Mouse (Mus musculus) midbrain, embryonic 14.5 days (tissue): Measurements from ENCODE around the gene Bckdk. TPM values are rescaled to one million over a fixed set of nuclear protein-coding genes. Genes with fewer than 3 reads are reported as not detected.
A peak's percentile ranks its signal among the peaks of the same experiment; 100 is the strongest.
"Not testable (repeated sequence)": the region's sequence is repeated elsewhere in the genome, so short reads cannot be mapped to it uniquely, and the experiment has no call there.

ENCODE experiments used
- ATAC-seq: fragments of 200-750 bp; cut with Nextera tagmentation; 2 replicates; pipeline ENCODE4 v1.8.0; 2017; ENCODE audit warnings: moderate number of reproducible peaks, moderate library complexity; ENCODE audit not compliant: low FRiP score, low TSS enrichment
- DNase-seq: peaks from one replicate; pipeline ENCODE4 v3.0.0-alpha.2; 2015
- H3K27ac ChIP-seq: fragments of 300-500 bp; sonication (generic); replicated peaks from 2 replicates; pipeline ENCODE4 v1.5.1; 2014; ENCODE audit warnings: mild to moderate bottlenecking, low read depth, low read length, moderate library complexity
- H3K27me3 ChIP-seq: fragments of 300-500 bp; sonication (generic); 2 replicates; pipeline ENCODE4 v1.6.1; 2014; ENCODE audit warnings: low read length, control low read depth, mixed read lengths; ENCODE audit not compliant: control insufficient read depth, insufficient read depth
- H3K36me3 ChIP-seq: fragments of 300-500 bp; sonication (generic); 2 replicates; pipeline ENCODE4 v1.6.1; 2014; ENCODE audit warnings: low read length, control low read depth; ENCODE audit not compliant: control insufficient read depth, insufficient read depth
- H3K4me1 ChIP-seq: fragments of 300-500 bp; sonication (generic); 2 replicates; pipeline ENCODE4 v1.6.1; 2014; ENCODE audit warnings: mild to moderate bottlenecking, antibody characterized with exemption, low read length, control low read depth; ENCODE audit not compliant: control insufficient read depth, insufficient read depth
- H3K4me2 ChIP-seq: fragments of 300-500 bp; sonication (generic); 2 replicates; pipeline ENCODE4 v1.6.1; 2014; ENCODE audit warnings: mild to moderate bottlenecking, low read length, moderate library complexity
- H3K4me3 ChIP-seq: fragments of 300-500 bp; sonication (generic); replicated peaks from 2 replicates; pipeline ENCODE4 v1.5.1; 2014; ENCODE audit warnings: low read depth, low read length
- H3K9ac ChIP-seq: fragments of 300-500 bp; sonication (generic); replicated peaks from 2 replicates; pipeline ENCODE4 v1.6.1; 2014; ENCODE audit warnings: mild to moderate bottlenecking, low read length, moderate library complexity
- H3K9me3 ChIP-seq: fragments of 300-500 bp; sonication (generic); 2 replicates; pipeline ENCODE4 v1.6.1; 2016; ENCODE audit warnings: low read length, control low read depth, mixed read lengths; ENCODE audit not compliant: control insufficient read depth
- WGBS: fragments of 180-500 bp; shearing (Covaris S2); extraction: QIAGEN DNeasy Blood & Tissue Kit; methylation state at CpG from one replicate; pipeline ENCODE4 v1.1.7; 2014; 5-methylcytosine and 5-hydroxymethylcytosine counted together
- polyA plus RNA-seq: library from polyadenylated mRNA; unstranded; fragments of >200 nt; fragmentation: Nextera tagmentation; extraction: Ambion mirVana; gene quantifications from 2 replicates; pipeline ENCODE4 v1.2.1, GENCODE M21; 2014

Gene Bckdk
- polyA plus RNA-seq, 1 experiment from 2014 or later = 77.3 TPM

GRCm38 (mm10) chr7:127930636-127931035 is 26.8 kb downstream of the Bckdk start:
- Histone ChIP-seq H3K4me3 (no peak overlapping the region), H3K27me3 (peaks cover 17% of the 10 kb centered on the region), H3K4me1 (0 out of 2 replicates have a peak, but pooled peaks cover 8% of the 10 kb centered on the region), H3K36me3 (peaks cover 19% of the 10 kb centered on the region), H3K9ac (no peak overlapping the region), H3K27ac (no peak overlapping the region), H3K4me2 (no peak overlapping the region), H3K9me3 (no peaks in the 10 kb centered on the region)
- DNase-seq (no peak), ATAC-seq (no peak)
- 84% methylated on average over 5 of the region's 5 CpGs for WGBS

DNA sequence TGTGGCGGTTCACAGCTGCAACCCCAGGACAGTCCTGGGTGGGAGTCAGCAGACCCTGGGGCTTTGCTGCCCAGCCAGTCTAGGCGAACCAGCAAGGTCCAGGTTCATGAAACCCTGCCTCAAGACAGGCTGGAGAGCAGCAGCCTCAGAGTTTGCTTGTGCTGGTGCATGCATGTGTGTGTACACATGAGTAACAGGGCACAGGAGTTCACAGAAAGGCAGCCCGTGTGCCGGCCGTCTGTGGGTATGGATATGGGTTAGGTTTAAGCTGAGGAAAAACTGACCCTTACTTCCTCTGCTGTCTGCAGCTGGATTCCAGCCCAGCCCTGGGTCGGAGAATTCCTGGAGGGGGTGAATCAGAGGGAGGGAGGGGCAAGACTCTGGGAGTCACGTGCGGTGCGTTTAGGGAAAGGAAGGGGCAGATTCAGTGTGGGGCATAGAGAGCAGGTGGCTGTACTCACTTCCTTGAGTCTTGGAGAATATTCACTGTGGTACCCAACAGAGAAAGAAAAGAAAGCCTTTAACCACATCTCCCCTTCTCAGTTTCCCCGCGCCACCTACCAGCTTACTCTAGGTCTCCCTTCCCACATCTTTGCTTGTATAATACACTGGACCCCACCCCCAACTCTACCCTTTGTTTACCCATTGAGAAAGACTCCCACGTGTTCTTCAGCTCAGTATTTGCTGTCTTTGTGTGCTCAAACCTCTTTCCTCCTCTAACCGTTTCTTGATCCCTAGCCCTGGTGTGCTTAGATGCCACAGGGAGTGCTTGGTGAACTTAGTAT is 27.7 kb downstream of the Bckdk start:
- WGBS = 33% methylated on average over 13 of the region's 13 CpGs
- H3K27me3 ChIP-seq = peaks cover 17% of the 10 kb centered on the region
- H3K36me3 ChIP-seq = peaks cover 10% of the 10 kb centered on the region; the same call in 1 of the 2 replicates
- DNase-seq (no peak), ATAC-seq (no peak)
- no peak overlapping the region for H3K27ac ChIP-seq
- no peaks in the 10 kb centered on the region for H3K9me3 ChIP-seq
- 0 out of 2 replicates have a peak, but pooled peaks cover 8% of the 10 kb centered on the region for H3K4me1 ChIP-seq
- H3K4me2 ChIP-seq = no peak overlapping the region
- no peak overlapping the region for H3K9ac ChIP-seq
- H3K4me3 ChIP-seq = no peak overlapping the region

DNA sequence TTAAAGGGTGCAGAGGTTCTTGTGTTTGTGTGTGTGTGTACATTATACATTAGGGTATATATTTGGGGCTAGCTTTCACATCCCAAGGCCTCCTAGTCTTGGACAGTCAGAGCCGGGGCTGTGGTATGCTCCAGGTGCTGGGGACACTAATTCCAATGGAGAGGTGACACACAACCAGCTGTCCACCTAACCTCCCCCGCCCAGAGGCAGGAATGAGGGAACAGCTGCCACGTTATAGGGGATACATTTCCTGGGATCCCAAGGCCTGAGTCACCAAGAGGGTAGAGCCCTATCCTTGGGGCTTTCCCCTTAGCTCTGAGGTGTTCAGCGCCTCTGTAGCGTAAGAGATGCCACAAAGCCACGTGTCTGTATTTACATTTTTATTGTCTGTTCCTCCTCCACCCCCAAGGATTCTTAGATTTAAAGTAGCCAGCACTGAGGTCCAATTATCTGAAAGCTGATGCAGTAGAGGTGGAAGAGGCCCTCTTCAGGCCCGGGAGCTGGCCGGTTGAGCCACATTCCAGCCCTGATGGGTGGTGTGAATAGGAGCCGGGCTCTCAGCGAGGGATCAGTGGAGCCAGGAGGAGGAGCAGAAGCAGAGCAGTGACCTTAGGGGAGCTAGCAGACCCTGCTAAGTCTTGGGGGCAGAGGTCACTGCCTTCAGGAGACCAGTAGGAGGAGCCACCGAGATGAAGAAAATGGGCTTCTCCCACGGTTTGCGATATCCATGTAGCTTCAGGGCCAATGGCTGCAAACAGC is 28.6 kb downstream of the Bckdk start:
- H3K4me1 ChIP-seq = 0 out of 2 replicates have a peak, but pooled peaks cover 8% of the 10 kb centered on the region
- no peak overlapping the region for H3K27ac ChIP-seq
- no peak overlapping the region for H3K4me3 ChIP-seq
- no peak overlapping the region for H3K9ac ChIP-seq
- DNase-seq (no peak), ATAC-seq (no peak)
- no peak overlapping the region for H3K4me2 ChIP-seq
- no peaks in the 10 kb centered on the region for H3K9me3 ChIP-seq
- WGBS = 13% methylated on average over 13 of the region's 13 CpGs
- peaks cover 17% of the 10 kb centered on the region for H3K27me3 ChIP-seq
- H3K36me3 ChIP-seq = 0 out of 2 replicates have a peak, but pooled peaks cover under 1% of the 10 kb centered on the region

DNA sequence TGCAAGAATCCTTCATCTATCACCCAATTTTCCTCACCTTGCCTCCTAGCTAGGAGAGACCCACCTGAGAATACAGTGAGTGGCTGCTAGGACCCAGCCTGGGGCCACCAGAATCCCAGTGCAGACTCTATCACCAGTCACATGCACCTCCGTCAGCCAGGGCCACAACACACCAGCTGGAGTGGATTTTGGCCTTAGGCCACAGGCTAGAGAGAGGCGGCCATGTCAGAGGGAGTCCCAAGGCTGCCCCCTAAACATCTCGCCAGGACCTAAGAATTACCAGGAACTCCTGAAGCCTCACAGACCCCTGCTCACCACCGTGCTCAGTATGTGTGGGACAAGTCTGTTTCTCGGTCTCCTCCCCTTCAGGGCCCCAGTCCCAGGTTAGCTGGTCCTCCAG is 30.2 kb downstream of the Bckdk start:
- Histone ChIP-seq H3K4me1 (0 out of 2 replicates have a peak, but pooled peaks cover 8% of the 10 kb centered on the region), H3K9ac (no peak overlapping the region), H3K4me2 (no peak overlapping the region), H3K27ac (no peak overlapping the region), H3K27me3 (peaks cover 10% of the 10 kb centered on the region; the same call in 1 of the 2 replicates), H3K4me3 (no peak overlapping the region), H3K9me3 (no peaks in the 10 kb centered on the region), H3K36me3 (no peaks in the 10 kb centered on the region)
- DNase-seq = no peak
- 89% methylated on average over 5 of the region's 5 CpGs for whole genome bisulfite sequencing
- no peak for ATAC-seq

DNA sequence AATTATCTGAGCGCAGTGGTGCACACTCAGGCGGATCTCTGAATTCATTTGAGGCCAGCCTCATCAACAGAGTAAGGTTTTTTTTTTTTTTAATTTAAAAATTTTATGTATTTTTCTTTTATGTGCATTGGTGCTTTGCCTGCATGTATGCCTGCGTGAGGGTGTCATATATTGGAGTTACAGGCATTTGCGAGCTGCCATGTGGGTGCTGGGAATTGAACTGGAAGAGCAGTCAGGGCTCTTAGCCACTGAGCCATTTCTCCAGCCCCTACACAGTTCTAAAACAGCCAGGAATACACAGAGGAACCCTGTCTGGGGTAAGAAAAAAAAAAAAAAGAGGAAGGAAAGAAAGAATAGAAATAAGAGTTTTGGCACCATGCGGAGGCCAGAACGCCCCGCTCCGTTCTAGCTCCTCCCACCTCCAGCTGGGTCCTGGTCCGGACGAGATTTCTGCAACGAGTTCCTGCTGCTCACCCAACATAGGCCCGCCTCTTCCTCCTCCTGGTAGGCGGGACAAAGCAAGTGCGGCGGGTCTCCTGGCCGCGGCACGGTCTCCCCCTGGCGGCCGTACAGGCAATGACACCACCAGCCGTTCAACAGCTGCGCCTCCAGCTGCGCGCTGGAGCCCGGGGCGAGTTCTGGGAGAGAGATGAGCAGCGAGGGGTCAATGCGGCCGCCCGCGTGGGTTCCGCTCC is 31.3 kb downstream of the Bckdk start:
- H3K9me3 ChIP-seq = no peaks in the 10 kb centered on the region
- H3K4me2 ChIP-seq = peak overlapping the region; percentile 92
- H3K9ac ChIP-seq = peak overlapping the region; percentile 77
- H3K4me3 ChIP-seq = peak overlapping the region; percentile 69
- ATAC-seq = peak; percentile 95
- H3K27me3 ChIP-seq = no peaks in the 10 kb centered on the region
- 0 out of 2 replicates have a peak, but pooled peaks cover 8% of the 10 kb centered on the region for H3K4me1 ChIP-seq
- DNase-seq = peak; percentile 97
- WGBS = 7% methylated on average over 32 of the region's 32 CpGs
- H3K36me3 ChIP-seq = no peaks in the 10 kb centered on the region
- peak overlapping the region; percentile 79 for H3K27ac ChIP-seq

GRCm38 (mm10) chr7:127935748-127936159 is 31.9 kb downstream of the Bckdk start:
- ATAC-seq (no peak; the same call in none of the 2 replicates), DNase-seq (no peak)
- under 1% methylated on average over 37 of the region's 38 CpGs for whole genome bisulfite sequencing
- H3K4me2 ChIP-seq = peak overlapping the region; percentile 92
- peak overlapping the region; percentile 69 for H3K4me3 ChIP-seq
- H3K27me3 ChIP-seq = no peaks in the 10 kb centered on the region
- H3K27ac ChIP-seq = peak overlapping the region; percentile 79
- no peaks in the 10 kb centered on the region for H3K36me3 ChIP-seq
- H3K9ac ChIP-seq = peak overlapping the region; percentile 77
- no peaks in the 10 kb centered on the region for H3K9me3 ChIP-seq
- H3K4me1 ChIP-seq = 0 out of 2 replicates have a peak, but pooled peaks cover 8% of the 10 kb centered on the region

DNA sequence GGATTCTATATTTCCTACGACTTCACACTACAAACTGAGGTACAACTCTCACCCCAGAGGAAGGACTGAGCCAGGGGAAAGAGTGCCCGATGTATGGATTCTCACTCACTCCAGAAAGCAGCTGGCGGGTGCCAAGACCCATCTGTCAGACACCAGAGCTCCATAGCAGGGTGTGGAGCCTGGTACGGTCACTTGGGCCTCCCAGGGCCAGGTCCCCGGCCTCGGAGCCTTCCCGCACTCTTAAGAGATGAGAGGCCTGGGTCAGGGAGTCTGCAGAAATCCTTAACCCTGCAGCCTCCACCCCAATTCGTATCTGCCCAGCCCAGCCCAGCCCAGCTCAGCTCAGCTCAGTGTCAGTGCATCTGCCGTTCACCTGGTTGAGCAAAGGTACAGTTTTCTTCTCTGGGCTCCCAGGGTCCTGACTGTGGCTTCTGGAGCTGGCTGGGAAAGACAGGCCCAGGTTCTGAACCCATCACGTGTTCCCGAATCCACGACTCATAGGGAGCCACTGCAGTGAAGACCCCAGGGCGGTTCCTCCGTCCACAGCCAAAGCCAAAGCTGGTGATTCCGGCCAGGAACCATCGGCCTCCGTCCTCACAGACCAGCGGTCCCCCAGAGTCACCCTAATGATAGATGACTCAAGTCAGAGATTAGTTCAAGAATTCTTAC is 32.5 kb downstream of the Bckdk start:
- Histone ChIP-seq H3K27me3 (no peaks in the 10 kb centered on the region), H3K4me2 (peak overlapping the region; percentile 92), H3K36me3 (no peaks in the 10 kb centered on the region), H3K4me1 (0 out of 2 replicates have a peak, but pooled peaks cover 8% of the 10 kb centered on the region), H3K9me3 (no peaks in the 10 kb centered on the region), H3K27ac (peak overlapping the region; percentile 79), H3K4me3 (peak overlapping the region; percentile 69), H3K9ac (peak overlapping the region; percentile 77)
- DNase-seq (no peak), ATAC-seq (no peak)
- WGBS = 53% methylated on average over 18 of the region's 18 CpGs

DNA sequence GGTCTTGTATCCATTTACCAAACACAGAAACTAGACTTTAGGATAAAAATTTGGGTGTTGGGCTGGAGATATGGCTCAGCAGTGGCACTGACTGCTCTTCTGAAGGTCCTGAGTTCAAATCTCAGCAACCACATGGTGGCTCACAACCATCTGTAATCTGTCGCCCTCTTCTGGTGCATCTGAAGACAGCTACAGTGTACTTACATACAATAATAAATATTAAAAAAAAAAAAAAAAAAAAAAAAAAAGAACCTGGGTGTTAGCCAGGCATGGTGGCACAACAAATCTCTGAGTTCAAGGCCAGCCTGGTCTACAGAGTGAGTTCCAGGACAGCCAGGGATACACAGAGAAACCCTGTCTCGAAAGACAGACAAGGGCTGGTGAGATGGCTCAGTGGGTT is 38.2 kb downstream of the Bckdk start:
- not testable (repeated sequence) for H3K9ac ChIP-seq, H3K36me3 ChIP-seq, DNase-seq, H3K4me1 ChIP-seq, H3K4me3 ChIP-seq, H3K9me3 ChIP-seq, H3K27me3 ChIP-seq, H3K27ac ChIP-seq, ATAC-seq, H3K4me2 ChIP-seq
- WGBS = 53% methylated on average over 2 of the region's 2 CpGs
